Mouse (Mus musculus) megakaryocyte, adult 5-6 weeks (primary cell): ENCODE data around the gene Arglu1. TPM values are rescaled to one million over a fixed set of nuclear protein-coding genes. Genes with fewer than 3 reads are reported as not detected.

Source experiments
- ATAC-seq: 2 replicates; pipeline ENCODE4 v1.8.0; 2016; ENCODE audit warnings: mild to moderate bottlenecking, inconsistent platforms; ENCODE audit not compliant: poor library complexity, severe bottlenecking
- total RNA-seq, 2 experiments: library from RNA; stranded (forward) in 1 of 2; stranded (reverse) in 1 of 2; fragments of 153-499, 151-499 nt in 1 of 2; fragments of 221-1000, 200-1000 nt in 1 of 2; gene quantifications; 2 replicates each; pipeline versions ENCODE4 v1.2.3 to v1.2.4; 2015 to 2017

The Arglu1 gene
- total RNA-seq, 2 experiments from 2014 or later: 64.7 to 78.2 TPM

DNA sequence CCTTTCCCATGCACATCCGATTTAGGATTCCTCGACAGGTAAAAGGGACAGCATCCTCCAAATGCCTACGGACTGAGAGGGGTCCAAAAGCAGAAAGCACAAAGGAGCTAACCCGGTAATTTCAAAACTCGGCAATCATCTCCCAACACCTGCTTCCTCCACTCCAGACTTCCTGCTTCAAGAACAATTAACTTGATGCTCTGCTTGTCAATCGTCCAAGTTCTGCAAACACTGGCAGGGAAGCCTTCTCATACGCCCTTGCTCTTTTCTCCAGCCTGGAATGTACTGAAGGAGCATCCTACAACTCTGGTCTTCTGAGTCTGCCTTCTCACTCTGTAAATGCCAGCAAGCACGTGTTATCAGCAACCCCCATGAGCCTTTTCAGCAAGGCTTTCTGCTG, 66.8 kb downstream of the Arglu1 start:
- no peak for ATAC-seq

- no peak for ATAC-seq
Measured at GRCm38 (mm10) chr8:8622476-8622875, 67.8 kb downstream of the Arglu1 start.

GRCm38 (mm10) chr8:8622031-8622430, 68.3 kb downstream of the Arglu1 start:
- ATAC-seq: no peak

- no peak for ATAC-seq
Measured at GRCm38 (mm10) chr8:8621236-8621917, 68.9 kb downstream of the Arglu1 start.

DNA sequence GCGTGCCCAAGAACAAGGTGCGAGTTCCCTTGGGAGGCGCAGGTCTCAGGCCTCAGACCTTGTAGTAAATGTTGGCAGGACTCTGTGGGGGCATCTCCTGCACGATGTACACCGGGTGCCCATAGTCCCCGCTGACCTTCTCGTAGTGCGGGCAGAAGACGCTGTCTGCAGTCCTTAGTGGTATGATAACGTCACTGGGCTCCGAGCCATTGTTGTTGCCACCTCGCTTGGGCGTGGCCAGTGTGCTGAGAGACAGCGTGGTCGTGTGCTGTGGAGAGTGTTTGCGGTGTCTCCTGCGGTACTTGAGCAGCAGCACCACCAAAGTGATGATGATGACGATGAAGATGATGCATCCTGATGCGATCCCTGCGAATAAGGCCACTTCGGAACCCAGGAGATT, 69.8 kb downstream of the Arglu1 start:
- no peak for ATAC-seq

- ATAC-seq: no peak
Measured at GRCm38 (mm10) chr8:8619221-8620194, 70.8 kb downstream of the Arglu1 start.

Other genes with a start within 250 kb of the Arglu1 start
- gene Efnb2, start 29.3 kb downstream of the Arglu1 start, total RNA-seq (2015): 0.52 and 0.78 TPM in 2 replicates
- 0.18 and 0.45 TPM in 2 replicates for gene Efnb2, start 29.3 kb downstream of the Arglu1 start, total RNA-seq (2017)